Mouse (Mus musculus) kidney, adult 2 months (tissue): ENCODE data around the gene Upk3a.

Source experiments
- CTCF ChIP-seq: fragments of 200-500 bp; conservative IDR thresholded peaks from 2 replicates; pipeline ENCODE4 v1.5.1; 2011; ENCODE audit warnings: low read depth, mild to moderate bottlenecking, control low read depth, low read length, moderate library complexity, mixed read lengths; ENCODE audit not compliant: insufficient read depth, insufficient read length
- POLR2A ChIP-seq: fragments of 200-500 bp; IDR thresholded peaks from one replicate; pipeline ENCODE4 v1.6.1; 2011; ENCODE audit warnings: low read depth, low read length, control low read depth

GRCm38 (mm10) chr15:85031866-85032265 lies 14.9 kb downstream of the Upk3a start:
- TF ChIP-seq CTCF (no peak), POLR2A (no peak)
